Mouse (Mus musculus): Measurements from ENCODE around the gene Mfsd11. TPM values are rescaled to one million over a fixed set of nuclear protein-coding genes. Genes with fewer than 3 reads are reported as not detected.

Gene Mfsd11
- 23.8 and 26.8 TPM in 2 replicates for polyA plus RNA-seq (2016; fragmentation: Nextera tagmentation; extraction: Ambion mirVana)

DNA sequence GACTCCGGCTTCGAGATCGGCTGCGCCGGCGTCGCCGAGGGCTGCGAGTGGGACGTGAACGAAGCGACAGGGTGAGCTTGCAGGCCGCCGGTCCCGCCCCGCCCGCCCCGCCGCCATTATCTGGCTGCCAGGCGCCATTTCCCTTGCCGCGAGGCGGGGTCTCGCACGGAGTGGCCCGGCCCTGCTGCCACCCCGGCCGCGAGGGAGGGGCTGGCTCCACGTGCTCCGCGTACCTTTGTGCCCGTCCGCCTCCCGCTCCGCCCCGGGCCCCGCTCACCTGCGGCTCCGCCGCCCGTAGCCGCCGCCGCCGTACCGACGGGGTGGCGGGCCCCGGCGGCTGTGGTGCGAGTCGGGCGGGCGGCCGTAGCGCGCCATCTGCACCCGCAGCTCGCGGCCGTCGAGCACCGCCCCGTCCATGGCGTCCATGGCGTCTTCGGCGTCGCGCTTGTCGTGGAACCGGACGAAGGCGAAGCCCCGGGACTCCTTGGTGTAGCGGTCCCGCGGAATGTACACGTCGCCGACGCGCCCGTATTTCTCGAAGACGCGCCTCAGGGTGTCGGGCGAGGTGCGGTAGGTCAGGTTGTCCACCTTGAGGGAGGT is at the start of gene Mfsd11:
Mfsd11 (plus strand) TSS at position 150 of the 600 bp plus-strand sequence.
- Histone ChIP-seq H3K4me3 (peak within 1 kb of the TSS; percentile 81), H3K36me3 (replicated peaks) (peaks cover 49% of the 10 kb centered on the region), H3K27ac (replicated peaks) (peak within 1 kb of the TSS; percentile 97), H3K9me3 (no peaks in the 10 kb centered on the region), H3K27me3 (replicated peaks; ENCODE audit: low read depth, poor library complexity, severe bottlenecking) (no peaks in the 10 kb centered on the region), H3K4me1 (peaks cover 28% of the 10 kb centered on the region)
- under 1% methylated on average over 86 of the region's 91 CpGs for WGBS
- peak; percentile 82 for DNase-seq (ENCODE audit: low spot score)

- Histone ChIP-seq H3K27ac (replicated peaks) (no peak overlapping the region), H3K4me3 (no peak overlapping the region), H3K36me3 (replicated peaks) (no peaks in the 10 kb centered on the region), H3K27me3 (replicated peaks; ENCODE audit: low read depth, poor library complexity, severe bottlenecking) (no peaks in the 10 kb centered on the region), H3K4me1 (peaks cover 13% of the 10 kb centered on the region; the same call in 1 of the 2 replicates), H3K9me3 (no peaks in the 10 kb centered on the region)
- 86% methylated on average over 5 of the region's 5 CpGs for WGBS
- DNase-seq (ENCODE audit: low spot score): no peak
Measured at GRCm38 (mm10) chr11:116802709-116803108, 49.5 kb upstream of the Mfsd11 start.

DNA sequence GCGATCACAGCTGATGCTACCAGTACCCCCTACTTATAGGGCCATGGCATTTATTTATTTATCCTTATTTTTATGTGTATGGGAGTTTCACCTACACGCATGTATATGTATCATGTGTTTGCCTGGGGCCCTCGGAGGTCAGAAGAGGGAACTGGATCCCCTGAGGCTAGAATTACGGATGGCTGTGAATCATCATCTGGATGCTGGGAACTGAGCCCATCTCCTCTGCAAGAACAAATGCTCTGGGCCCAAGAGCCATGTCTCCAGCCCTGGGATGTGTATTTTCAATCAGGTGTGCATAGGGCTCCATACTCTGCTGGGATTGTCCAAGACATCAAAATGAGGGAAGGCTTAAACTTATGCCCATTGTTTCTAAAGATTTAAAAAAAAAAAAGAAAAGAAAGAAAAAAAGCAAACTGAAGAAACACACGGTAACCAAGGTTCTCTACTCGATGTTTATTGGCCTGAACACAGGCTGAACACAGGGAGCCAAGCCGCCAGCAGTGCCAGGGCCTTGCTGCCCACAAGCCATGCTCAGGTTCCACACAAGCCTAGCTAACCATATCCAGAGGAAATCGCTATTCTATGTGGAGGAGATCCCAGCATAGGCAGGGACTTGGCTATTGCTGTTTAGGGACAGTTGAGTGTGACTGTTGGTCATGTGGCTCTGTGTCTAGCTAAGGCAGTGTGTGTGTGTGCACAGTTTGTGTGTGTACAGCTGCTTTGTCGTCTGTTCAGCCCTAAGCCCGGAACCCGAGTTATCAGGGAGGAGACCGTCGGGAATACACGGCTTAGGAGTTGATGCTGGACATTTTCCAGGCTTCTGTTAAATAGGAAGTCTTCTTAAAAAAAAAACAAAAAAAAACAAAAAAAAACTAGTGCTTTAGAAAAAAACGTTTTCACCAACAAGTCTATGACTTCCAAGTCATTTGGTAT is 45.8 kb upstream of the Mfsd11 start:
- no peaks in the 10 kb centered on the region for H3K9me3 ChIP-seq
- H3K4me3 ChIP-seq: no peak overlapping the region
- H3K36me3 ChIP-seq (replicated peaks): no peaks in the 10 kb centered on the region
- 85% methylated on average over 15 of the region's 15 CpGs for WGBS
- H3K27ac ChIP-seq (replicated peaks): no peak overlapping the region; the same call in 1 of the 2 replicates
- peaks cover 31% of the 10 kb centered on the region for H3K4me1 ChIP-seq
- no peak for DNase-seq (ENCODE audit: low spot score)
- peaks cover 18% of the 10 kb centered on the region; the same call in 1 of the 2 replicates for H3K27me3 ChIP-seq (replicated peaks; ENCODE audit: low read depth, poor library complexity, severe bottlenecking)

- Histone ChIP-seq H3K9me3 (no peaks in the 10 kb centered on the region), H3K4me3 (no peak overlapping the region), H3K4me1 (peaks cover 38% of the 10 kb centered on the region), H3K27ac (replicated peaks) (no peak overlapping the region), H3K27me3 (replicated peaks; ENCODE audit: low read depth, poor library complexity, severe bottlenecking) (peaks cover 18% of the 10 kb centered on the region; the same call in 1 of the 2 replicates), H3K36me3 (replicated peaks) (no peaks in the 10 kb centered on the region)
- no peak for DNase-seq (ENCODE audit: low spot score)
- WGBS: 73% methylated on average over 7 of the region's 7 CpGs
Measured at GRCm38 (mm10) chr11:116807116-116807515, 45.1 kb upstream of the Mfsd11 start.

DNA sequence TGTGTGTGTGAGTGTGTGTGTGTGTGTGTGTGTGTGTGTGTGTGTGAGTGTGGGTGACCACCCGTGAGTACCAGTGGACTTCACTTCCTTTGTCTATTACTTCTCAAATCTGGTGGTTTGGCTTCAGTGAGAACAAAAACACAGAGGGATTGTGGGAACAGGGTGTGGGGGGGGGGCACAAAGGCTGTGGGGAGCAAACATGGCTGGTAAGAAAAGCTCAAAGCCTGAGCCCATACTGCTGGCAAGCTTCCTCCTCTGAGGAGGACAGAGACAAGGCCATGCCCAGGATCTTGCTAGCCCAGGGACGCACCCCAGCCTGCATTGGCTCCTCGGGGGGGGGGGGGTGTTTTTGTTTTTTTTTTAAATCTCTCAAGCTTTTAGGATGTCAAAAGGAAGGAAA is 44.7 kb upstream of the Mfsd11 start:
- H3K4me3 ChIP-seq: no peak overlapping the region
- DNase-seq (ENCODE audit: low spot score): no peak
- no peaks in the 10 kb centered on the region for H3K36me3 ChIP-seq (replicated peaks)
- 0 out of 2 replicates have a peak overlapping the region, but pooled peaks have one; percentile 10 for H3K27ac ChIP-seq (replicated peaks)
- peaks cover 18% of the 10 kb centered on the region; the same call in 1 of the 2 replicates for H3K27me3 ChIP-seq (replicated peaks; ENCODE audit: low read depth, poor library complexity, severe bottlenecking)
- peaks cover 42% of the 10 kb centered on the region for H3K4me1 ChIP-seq
- no peaks in the 10 kb centered on the region for H3K9me3 ChIP-seq
- 78% methylated on average over 3 of the region's 3 CpGs for WGBS

GRCm38 (mm10) chr11:116807938-116808606 is 44.2 kb upstream of the Mfsd11 start:
- Histone ChIP-seq H3K4me1 (peaks cover 48% of the 10 kb centered on the region), H3K9me3 (no peaks in the 10 kb centered on the region), H3K4me3 (no peak overlapping the region), H3K27me3 (replicated peaks; ENCODE audit: low read depth, poor library complexity, severe bottlenecking) (peaks cover 18% of the 10 kb centered on the region; the same call in 1 of the 2 replicates), H3K27ac (replicated peaks) (no peak overlapping the region; the same call in 1 of the 2 replicates), H3K36me3 (replicated peaks) (no peaks in the 10 kb centered on the region)
- peak; percentile 88 for DNase-seq (ENCODE audit: low spot score)
- WGBS: 29% methylated on average over 7 of the region's 7 CpGs

DNA sequence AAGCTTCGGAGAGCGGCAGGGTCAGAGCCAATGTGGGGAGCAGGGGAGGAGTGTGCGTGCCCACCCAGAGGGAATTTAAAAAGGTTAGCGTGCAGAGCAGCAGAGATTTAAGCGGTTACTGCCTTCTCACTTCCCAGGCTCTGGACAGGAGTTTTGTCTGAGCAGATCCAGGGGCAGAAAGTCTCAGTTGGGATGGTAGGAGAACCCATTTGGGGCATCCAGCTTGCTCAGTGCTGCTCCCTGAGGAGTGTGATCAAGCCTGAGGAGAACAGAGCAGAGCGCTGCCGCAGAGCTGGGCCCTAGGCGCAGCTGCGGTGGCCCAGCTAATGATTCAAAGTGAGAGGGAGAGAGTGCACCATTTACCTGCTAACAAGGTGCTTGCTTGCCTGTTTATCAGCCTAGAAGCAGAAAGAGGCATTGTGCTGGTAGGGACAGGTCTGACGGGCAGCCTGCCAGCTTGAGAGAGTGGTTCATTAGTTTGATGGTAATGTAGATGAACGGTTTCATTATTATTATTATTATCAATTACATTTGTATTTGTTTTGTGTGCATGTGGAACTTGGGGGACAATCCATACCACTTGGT is 43.3 kb upstream of the Mfsd11 start:
- H3K27ac ChIP-seq (replicated peaks): no peak overlapping the region
- no peaks in the 10 kb centered on the region for H3K9me3 ChIP-seq
- H3K4me3 ChIP-seq: no peak overlapping the region
- H3K4me1 ChIP-seq: peaks cover 56% of the 10 kb centered on the region
- H3K36me3 ChIP-seq (replicated peaks): no peaks in the 10 kb centered on the region
- peaks cover 24% of the 10 kb centered on the region; the same call in 1 of the 2 replicates for H3K27me3 ChIP-seq (replicated peaks; ENCODE audit: low read depth, poor library complexity, severe bottlenecking)
- WGBS: 77% methylated on average over 11 of the region's 11 CpGs
- no peak for DNase-seq (ENCODE audit: low spot score)

GRCm38 (mm10) chr11:116809520-116809919 is 42.7 kb upstream of the Mfsd11 start:
- peaks cover 62% of the 10 kb centered on the region for H3K4me1 ChIP-seq
- 83% methylated on average over 8 of the region's 8 CpGs for WGBS
- 0 out of 2 replicates have a peak overlapping the region, but pooled peaks have one; percentile 1 for H3K27ac ChIP-seq (replicated peaks)
- peaks cover 24% of the 10 kb centered on the region; the same call in 1 of the 2 replicates for H3K27me3 ChIP-seq (replicated peaks; ENCODE audit: low read depth, poor library complexity, severe bottlenecking)
- no peak for DNase-seq (ENCODE audit: low spot score)
- no peaks in the 10 kb centered on the region for H3K9me3 ChIP-seq
- no peak overlapping the region for H3K4me3 ChIP-seq
- no peaks in the 10 kb centered on the region for H3K36me3 ChIP-seq (replicated peaks)

GRCm38 (mm10) chr11:116810528-116810927 is 41.7 kb upstream of the Mfsd11 start:
- H3K27ac ChIP-seq (replicated peaks): no peak overlapping the region
- DNase-seq (ENCODE audit: low spot score): no peak

DNA sequence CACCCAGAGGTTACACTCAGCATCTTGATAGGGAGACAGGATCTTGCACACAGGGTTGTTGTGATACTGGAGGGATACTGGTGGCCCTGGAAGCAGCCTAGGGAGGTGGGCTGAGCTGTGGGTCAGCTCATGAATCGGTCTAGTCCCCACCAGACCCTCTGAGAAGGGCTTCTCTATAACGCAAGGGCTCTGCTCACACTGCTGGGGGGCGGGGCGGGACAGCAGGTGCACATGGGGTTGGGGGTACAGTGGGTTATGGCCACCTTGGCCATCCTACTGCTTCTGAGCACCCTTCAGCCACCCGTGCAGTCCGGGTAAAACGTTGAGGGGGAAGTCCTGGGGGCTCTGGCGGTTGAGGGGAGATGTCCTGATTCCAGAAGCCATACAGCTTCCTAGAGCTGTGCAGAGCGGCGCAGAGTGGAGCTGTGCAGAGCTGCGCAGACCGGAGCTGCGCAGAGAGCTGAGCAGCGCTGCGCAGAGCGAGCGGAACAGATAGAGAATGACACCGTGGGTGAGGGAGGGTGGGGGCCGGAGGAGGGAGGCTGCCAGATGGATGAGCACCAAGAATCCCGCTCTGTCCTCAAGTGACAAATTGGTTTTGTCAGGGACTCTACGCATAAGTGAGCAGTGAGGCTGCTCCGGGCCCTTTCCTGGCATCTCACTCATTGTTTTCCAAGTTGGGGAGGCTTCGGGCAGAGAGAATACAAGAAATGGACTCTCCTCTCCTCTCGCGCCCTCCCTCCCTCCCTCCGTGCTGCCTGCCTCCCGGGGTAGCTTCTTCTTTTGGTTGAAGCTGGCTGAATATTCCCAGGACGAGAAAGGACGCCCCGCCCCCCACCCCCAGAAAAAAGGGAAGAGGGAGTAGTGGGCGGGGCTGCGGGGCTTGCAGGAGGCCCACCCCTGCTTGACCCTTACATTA is 41.0 kb upstream of the Mfsd11 start:
- DNase-seq (ENCODE audit: low spot score): peak; percentile 75
- peaks cover 24% of the 10 kb centered on the region; the same call in 1 of the 2 replicates for H3K27me3 ChIP-seq (replicated peaks; ENCODE audit: low read depth, poor library complexity, severe bottlenecking)
- H3K9me3 ChIP-seq: no peaks in the 10 kb centered on the region
- no peaks in the 10 kb centered on the region for H3K36me3 ChIP-seq (replicated peaks)
- H3K4me1 ChIP-seq: peaks cover 79% of the 10 kb centered on the region
- H3K27ac ChIP-seq (replicated peaks): peak overlapping the region; percentile 83
- peak overlapping the region; percentile 56 for H3K4me3 ChIP-seq
- WGBS: 8% methylated on average over 32 of the region's 32 CpGs

More at GRCm38 (mm10) chr11:116810528-116810927, 41.7 kb upstream of the Mfsd11 start:
- peaks cover 24% of the 10 kb centered on the region; the same call in 1 of the 2 replicates for H3K27me3 ChIP-seq (replicated peaks; ENCODE audit: low read depth, poor library complexity, severe bottlenecking)
- no peak overlapping the region for H3K4me3 ChIP-seq
- WGBS: 56% methylated on average over 11 of the region's 11 CpGs
- H3K36me3 ChIP-seq (replicated peaks): no peaks in the 10 kb centered on the region
- H3K4me1 ChIP-seq: peaks cover 72% of the 10 kb centered on the region
- H3K9me3 ChIP-seq: no peaks in the 10 kb centered on the region
